Mouse (Mus musculus) liver, embryonic 14.5 days (tissue): ENCODE results near the gene Stum.

Experiments used
- CTCF ChIP-seq: IDR thresholded peaks from 2 replicates; pipeline ENCODE4 v1.5.1; 2016; ENCODE audit warnings: antibody characterized with exemption, low read depth, control low read depth
- EP300 ChIP-seq: IDR thresholded peaks from 2 replicates; pipeline ENCODE4 v1.6.1; 2016; ENCODE audit warnings: antibody characterized with exemption, low read depth

DNA sequence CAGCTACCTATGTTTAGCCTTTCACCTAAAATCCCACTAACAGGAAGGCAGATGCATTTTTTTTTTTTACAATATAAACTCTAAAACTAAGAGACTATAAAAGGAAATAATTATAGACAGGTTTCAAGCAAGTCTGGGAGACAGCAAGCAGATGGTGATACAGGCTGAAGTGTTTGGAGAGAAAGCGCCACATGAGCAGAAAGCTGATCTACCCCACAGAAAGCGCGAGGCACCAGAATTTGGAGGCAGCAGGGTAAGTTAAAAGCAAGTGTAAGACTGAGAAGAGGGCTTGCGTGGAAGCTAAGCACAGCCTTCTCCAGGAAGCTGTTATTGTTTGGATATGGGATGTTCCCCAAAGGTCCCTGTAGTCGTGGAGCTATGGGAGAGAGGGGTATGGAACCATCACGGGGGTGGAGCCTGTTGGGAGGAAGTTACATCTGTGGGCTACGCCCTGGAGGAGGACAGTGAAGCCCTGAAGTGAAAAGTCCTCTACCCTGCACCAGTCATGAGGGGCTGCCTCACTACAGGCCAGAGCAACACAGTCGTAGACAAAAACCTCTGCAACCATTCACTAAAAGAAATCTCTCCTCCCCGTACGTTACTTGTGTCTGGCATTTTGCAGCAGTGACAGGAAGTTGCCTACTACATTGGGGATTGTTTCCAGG is 34.2 kb upstream of the Stum start:
- no peak for TF ChIP-seq EP300
- TF ChIP-seq CTCF: no peak
